Mouse (Mus musculus) neural tube, embryonic 11.5 days (tissue): Measurements from ENCODE around the gene Nt5dc2. TPM values are rescaled to one million over a fixed set of nuclear protein-coding genes. Genes with fewer than 3 reads are reported as not detected.

Experiments used
- ATAC-seq: fragments of 200-750 bp; cut with Nextera tagmentation; 2 replicates; pipeline ENCODE4 v1.8.0; 2017; ENCODE audit warnings: moderate number of reproducible peaks, mild to moderate bottlenecking, moderate TSS enrichment, moderate library complexity; ENCODE audit not compliant: insufficient read depth, low FRiP score, low TSS enrichment
- DNase-seq: peaks from one replicate; pipeline ENCODE4 v3.0.0-alpha.2; 2015; ENCODE audit warnings: low spot score
- H3K27ac ChIP-seq: fragments of 300-500 bp; sonication (generic); 2 replicates; pipeline ENCODE4 v1.5.1; 2014; ENCODE audit warnings: low read depth, mild to moderate bottlenecking, low read length
- H3K27me3 ChIP-seq: fragments of 300-500 bp; sonication (generic); 2 replicates; pipeline ENCODE4 v1.6.1; 2014; ENCODE audit warnings: mild to moderate bottlenecking, low read length, mixed read lengths; ENCODE audit not compliant: control insufficient read depth, insufficient read depth
- H3K36me3 ChIP-seq: fragments of 300-500 bp; sonication (generic); 2 replicates; pipeline ENCODE4 v1.6.1; 2014; ENCODE audit warnings: mild to moderate bottlenecking, low read length, moderate library complexity, mixed read lengths; ENCODE audit not compliant: control insufficient read depth, insufficient read depth
- H3K4me1 ChIP-seq: fragments of 300-500 bp; sonication (generic); 2 replicates; pipeline ENCODE4 v1.6.1; 2014; ENCODE audit warnings: low read length, mixed read lengths; ENCODE audit not compliant: control insufficient read depth, insufficient read depth
- H3K4me2 ChIP-seq: fragments of 300-500 bp; sonication (generic); 2 replicates; pipeline ENCODE4 v1.6.1; 2014; ENCODE audit warnings: low read depth, mild to moderate bottlenecking, moderate library complexity
- H3K4me3 ChIP-seq: fragments of 300-500 bp; sonication (generic); 2 replicates; pipeline ENCODE4 v1.5.1; 2014; ENCODE audit warnings: low read depth, low read length
- H3K9ac ChIP-seq: fragments of 300-500 bp; sonication (generic); 2 replicates; pipeline ENCODE4 v1.6.1; 2014; ENCODE audit warnings: mild to moderate bottlenecking, low read length
- H3K9me3 ChIP-seq: fragments of 300-500 bp; sonication (generic); 2 replicates; pipeline ENCODE4 v1.6.1; 2016; ENCODE audit warnings: low read length; ENCODE audit not compliant: control insufficient read depth
- WGBS: fragments of 180-500 bp; shearing (Covaris S2); extraction: QIAGEN DNeasy Blood & Tissue Kit; methylation state at CpG from one replicate; pipeline ENCODE4 v1.1.7; 2014; 5-methylcytosine and 5-hydroxymethylcytosine counted together
- polyA plus RNA-seq: library from polyadenylated mRNA; unstranded; fragments of >200 nt; fragmentation: Nextera tagmentation; extraction: Ambion mirVana; gene quantifications from 2 replicates; pipeline ENCODE4 v1.2.1, GENCODE M21; 2014

Nt5dc2 gene
- polyA plus RNA-seq, 1 experiment from 2014 or later = 588 TPM

- 86% methylated on average over 13 of the region's 13 CpGs for WGBS
- peaks cover 44% of the 10 kb centered on the region for H3K36me3 ChIP-seq
- H3K27me3 ChIP-seq = no peaks in the 10 kb centered on the region
- no peak for ATAC-seq
- no peak for DNase-seq
- no peak overlapping the region for H3K9ac ChIP-seq
- H3K4me2 ChIP-seq = no peak overlapping the region
- H3K4me1 ChIP-seq = no peaks in the 10 kb centered on the region
- no peaks in the 10 kb centered on the region for H3K9me3 ChIP-seq
- no peak overlapping the region for H3K27ac ChIP-seq
- no peak overlapping the region for H3K4me3 ChIP-seq
These were observed 40.1 kb downstream of the Nt5dc2 start for GRCm38 (mm10) chr14:31170963-31171362.

- Histone ChIP-seq H3K4me3 (no peak overlapping the region), H3K4me1 (no peaks in the 10 kb centered on the region), H3K27ac (no peak overlapping the region), H3K27me3 (no peaks in the 10 kb centered on the region), H3K4me2 (no peak overlapping the region), H3K9me3 (no peaks in the 10 kb centered on the region), H3K9ac (no peak overlapping the region), H3K36me3 (peaks cover 48% of the 10 kb centered on the region)
- ATAC-seq (no peak), DNase-seq (no peak)
- 86% methylated on average over 11 of the region's 11 CpGs for WGBS
These were observed 40.5 kb downstream of the Nt5dc2 start for GRCm38 (mm10) chr14:31171386-31171785.

GRCm38 (mm10) chr14:31171821-31172220 is 41.0 kb downstream of the Nt5dc2 start:
- H3K4me2 ChIP-seq = no peak overlapping the region
- WGBS = 96% methylated on average over 15 of the region's 15 CpGs
- DNase-seq (no peak), ATAC-seq (no peak)
- no peaks in the 10 kb centered on the region for H3K27me3 ChIP-seq
- no peaks in the 10 kb centered on the region for H3K4me1 ChIP-seq
- H3K9ac ChIP-seq = no peak overlapping the region
- H3K36me3 ChIP-seq = peaks cover 53% of the 10 kb centered on the region
- no peak overlapping the region for H3K4me3 ChIP-seq
- H3K27ac ChIP-seq = no peak overlapping the region
- no peaks in the 10 kb centered on the region for H3K9me3 ChIP-seq

- Histone ChIP-seq H3K4me1 (no peaks in the 10 kb centered on the region), H3K9ac (no peak overlapping the region), H3K27ac (no peak overlapping the region), H3K27me3 (no peaks in the 10 kb centered on the region), H3K4me2 (no peak overlapping the region), H3K36me3 (peaks cover 64% of the 10 kb centered on the region), H3K4me3 (no peak overlapping the region), H3K9me3 (no peaks in the 10 kb centered on the region)
- no peak for ATAC-seq
- WGBS = 91% methylated on average over 18 of the region's 18 CpGs
- DNase-seq = no peak
These were observed 42.1 kb downstream of the Nt5dc2 start for GRCm38 (mm10) chr14:31172781-31173455.

GRCm38 (mm10) chr14:31173537-31173936 is 42.7 kb downstream of the Nt5dc2 start:
- WGBS = 94% methylated on average over 7 of the region's 7 CpGs
- Histone ChIP-seq H3K27ac (no peak overlapping the region), H3K4me3 (no peak overlapping the region), H3K4me1 (no peaks in the 10 kb centered on the region), H3K27me3 (no peaks in the 10 kb centered on the region), H3K9ac (no peak overlapping the region), H3K9me3 (no peaks in the 10 kb centered on the region), H3K4me2 (no peak overlapping the region), H3K36me3 (peaks cover 64% of the 10 kb centered on the region)
- DNase-seq = no peak
- no peak for ATAC-seq

- no peaks in the 10 kb centered on the region for H3K4me1 ChIP-seq
- H3K27me3 ChIP-seq = no peaks in the 10 kb centered on the region
- no peak overlapping the region for H3K4me2 ChIP-seq
- 95% methylated on average over 16 of the region's 16 CpGs for WGBS
- H3K27ac ChIP-seq = no peak overlapping the region
- H3K36me3 ChIP-seq = peaks cover 68% of the 10 kb centered on the region
- H3K9me3 ChIP-seq = no peaks in the 10 kb centered on the region
- H3K4me3 ChIP-seq = no peak overlapping the region
- H3K9ac ChIP-seq = no peak overlapping the region
- ATAC-seq = no peak
- DNase-seq = no peak
These were observed 46.4 kb downstream of the Nt5dc2 start for GRCm38 (mm10) chr14:31177287-31177686.

- Histone ChIP-seq H3K36me3 (peaks cover 68% of the 10 kb centered on the region), H3K4me2 (no peak overlapping the region), H3K27ac (no peak overlapping the region), H3K9ac (no peak overlapping the region), H3K4me3 (no peak overlapping the region), H3K27me3 (no peaks in the 10 kb centered on the region), H3K4me1 (no peaks in the 10 kb centered on the region), H3K9me3 (no peaks in the 10 kb centered on the region)
- DNase-seq = no peak
- no peak for ATAC-seq
- 90% methylated on average over 5 of the region's 5 CpGs for WGBS
These were observed 46.9 kb downstream of the Nt5dc2 start for GRCm38 (mm10) chr14:31177715-31178114.

- H3K9ac ChIP-seq = no peak overlapping the region
- no peak overlapping the region for H3K4me2 ChIP-seq
- 94% methylated on average over 12 of the region's 12 CpGs for WGBS
- H3K36me3 ChIP-seq = peaks cover 70% of the 10 kb centered on the region
- H3K4me3 ChIP-seq = no peak overlapping the region
- no peaks in the 10 kb centered on the region for H3K9me3 ChIP-seq
- no peak for ATAC-seq
- H3K4me1 ChIP-seq = no peaks in the 10 kb centered on the region
- no peak for DNase-seq
- no peaks in the 10 kb centered on the region for H3K27me3 ChIP-seq
- H3K27ac ChIP-seq = no peak overlapping the region
These were observed 49.0 kb downstream of the Nt5dc2 start for GRCm38 (mm10) chr14:31179677-31180365.

GRCm38 (mm10) chr14:31181512-31181911 is 50.7 kb downstream of the Nt5dc2 start:
- H3K27ac ChIP-seq = no peak overlapping the region
- H3K4me3 ChIP-seq = no peak overlapping the region
- peaks cover 67% of the 10 kb centered on the region for H3K36me3 ChIP-seq
- no peaks in the 10 kb centered on the region for H3K27me3 ChIP-seq
- WGBS = 89% methylated on average over 4 of the region's 4 CpGs
- DNase-seq (no peak), ATAC-seq (no peak)
- H3K9me3 ChIP-seq = no peaks in the 10 kb centered on the region
- H3K4me1 ChIP-seq = no peaks in the 10 kb centered on the region
- H3K4me2 ChIP-seq = no peak overlapping the region
- H3K9ac ChIP-seq = no peak overlapping the region
